Mouse (Mus musculus) erythroid progenitor cell, adult 5-6 weeks (primary cell): ENCODE results near the gene Tomm20. TPM values are rescaled to one million over a fixed set of nuclear protein-coding genes. Genes with fewer than 3 reads are reported as not detected.
"Not testable (repeated sequence)": the region's sequence is repeated elsewhere in the genome, so short reads cannot be mapped to it uniquely, and the experiment has no call there.

Experiments
- ATAC-seq: replicated peaks from 2 replicates; pipeline ENCODE4 v1.8.0; 2016; ENCODE audit warnings: moderate number of reproducible peaks, mild to moderate bottlenecking, moderate TSS enrichment, inconsistent platforms; ENCODE audit not compliant: poor library complexity, low FRiP score, severe bottlenecking
- total RNA-seq, 2 experiments: library from RNA; stranded (forward) in 1 of 2; stranded (reverse) in 1 of 2; fragments of 150-400 nt in 1 of 2; fragments of 186-747, 209-891 nt in 1 of 2; gene quantifications; 2 replicates each; pipeline versions ENCODE4 v1.2.3 to v1.2.4; 2015 to 2017; ENCODE audit warnings: low replicate concordance in 2 of 2

The Tomm20 gene
- total RNA-seq, 2 experiments from 2014 or later, result 16.3 to 43.8 TPM

DNA sequence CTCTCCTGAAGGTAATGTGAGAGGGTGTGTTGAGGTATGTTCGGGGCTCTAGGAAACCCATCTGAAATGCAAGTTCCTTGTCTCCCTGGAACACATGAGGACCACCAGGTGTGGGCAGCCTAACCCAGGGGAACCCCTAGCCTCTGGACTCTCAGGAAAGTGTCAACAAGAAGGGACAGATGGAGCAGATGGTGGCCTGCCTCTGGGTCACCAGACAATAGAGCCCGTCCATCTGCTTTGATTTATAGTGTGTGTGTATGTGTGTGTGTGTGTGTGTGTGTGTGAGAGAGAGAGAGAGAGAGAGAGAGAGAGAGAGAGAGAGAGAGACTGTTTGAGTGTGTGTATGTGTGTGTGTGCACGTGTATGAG, 58.0 kb downstream of the Tomm20 start:
- no peak for ATAC-seq

DNA sequence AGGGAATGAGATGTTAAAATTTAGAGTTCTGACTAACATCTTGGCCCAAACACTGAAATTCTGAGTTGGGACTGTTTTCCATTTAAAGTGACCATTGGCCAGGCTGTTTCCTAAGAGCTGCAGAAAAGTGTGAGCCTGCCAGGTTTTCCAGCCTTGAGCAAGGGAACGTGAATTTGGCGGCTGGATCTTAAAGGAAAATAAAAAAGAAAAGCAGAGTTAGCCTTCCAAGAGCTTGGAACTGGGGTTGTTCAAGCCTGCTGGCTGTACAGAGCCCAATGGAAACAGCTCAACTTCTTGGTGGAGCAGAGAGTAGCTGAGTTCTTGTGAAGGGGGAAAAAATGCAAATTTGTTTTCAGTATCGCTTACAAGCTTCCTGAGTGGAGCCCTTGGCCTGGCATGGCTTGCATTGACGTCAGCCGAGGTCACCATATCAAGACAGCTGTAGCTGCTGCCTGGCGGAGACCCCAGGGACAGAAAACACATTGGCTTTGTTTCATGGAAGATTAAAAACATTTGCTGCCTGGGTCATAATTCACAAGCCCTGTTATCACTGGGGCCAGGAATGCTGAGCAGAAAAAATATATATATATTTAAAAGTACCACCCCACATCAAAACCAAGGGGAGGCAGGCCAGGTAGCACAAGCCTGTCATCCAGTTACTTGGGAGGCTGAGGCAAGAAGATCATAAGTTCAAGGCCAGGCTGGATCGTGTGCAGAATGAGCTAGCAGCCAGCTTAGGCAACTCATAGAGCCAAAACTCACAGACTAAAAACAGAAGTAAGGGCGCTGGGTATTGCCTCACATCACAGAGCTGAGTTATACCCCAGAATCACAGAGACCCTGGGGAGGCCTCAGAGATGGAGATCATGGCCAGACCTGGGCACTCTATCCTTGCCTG, 58.7 kb downstream of the Tomm20 start:
- ATAC-seq, result no peak

DNA sequence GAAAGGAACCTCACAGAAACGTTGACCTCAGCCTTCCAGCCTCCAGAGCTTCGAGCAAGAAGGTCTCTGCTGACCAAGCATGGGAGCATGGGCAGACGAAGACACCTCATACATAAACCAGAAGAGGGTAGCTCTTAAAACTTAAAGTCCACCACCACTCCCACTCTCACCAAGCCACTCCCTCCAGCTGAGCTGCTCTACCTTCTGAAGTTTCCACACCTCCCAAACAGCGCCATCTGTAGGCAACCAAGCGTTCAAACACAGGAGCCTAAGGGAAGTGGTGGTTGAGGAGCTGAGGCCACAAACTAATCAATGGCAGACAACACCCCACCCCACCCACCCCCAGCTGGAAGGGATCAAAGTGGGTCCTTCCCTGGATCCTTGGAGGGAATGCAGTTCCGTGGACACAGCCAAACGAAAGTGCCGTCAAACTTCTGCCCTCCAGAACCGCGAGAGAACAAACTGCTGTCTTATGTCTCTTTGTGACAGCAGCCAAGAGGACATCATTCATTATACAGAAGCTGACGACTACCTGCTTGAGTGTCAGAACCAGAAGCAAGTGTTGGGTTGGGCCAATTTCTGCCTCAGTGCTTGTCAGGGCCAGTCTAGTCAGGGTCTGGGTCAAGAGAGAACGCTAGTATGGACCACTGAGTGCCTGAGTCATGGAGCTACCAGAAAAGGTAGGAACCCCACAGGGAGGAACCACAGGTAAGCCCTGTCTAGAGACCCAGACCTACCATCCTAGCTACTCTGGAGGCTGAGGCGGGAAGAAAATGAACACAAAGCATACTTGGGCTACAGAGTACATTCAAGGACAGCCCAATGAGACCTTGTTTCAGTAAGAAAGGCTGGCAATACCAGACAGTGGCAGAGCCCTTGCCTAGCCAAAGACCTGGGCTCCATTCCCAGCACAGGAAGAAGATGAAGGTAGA, 59.8 kb downstream of the Tomm20 start:
- no peak for ATAC-seq

DNA sequence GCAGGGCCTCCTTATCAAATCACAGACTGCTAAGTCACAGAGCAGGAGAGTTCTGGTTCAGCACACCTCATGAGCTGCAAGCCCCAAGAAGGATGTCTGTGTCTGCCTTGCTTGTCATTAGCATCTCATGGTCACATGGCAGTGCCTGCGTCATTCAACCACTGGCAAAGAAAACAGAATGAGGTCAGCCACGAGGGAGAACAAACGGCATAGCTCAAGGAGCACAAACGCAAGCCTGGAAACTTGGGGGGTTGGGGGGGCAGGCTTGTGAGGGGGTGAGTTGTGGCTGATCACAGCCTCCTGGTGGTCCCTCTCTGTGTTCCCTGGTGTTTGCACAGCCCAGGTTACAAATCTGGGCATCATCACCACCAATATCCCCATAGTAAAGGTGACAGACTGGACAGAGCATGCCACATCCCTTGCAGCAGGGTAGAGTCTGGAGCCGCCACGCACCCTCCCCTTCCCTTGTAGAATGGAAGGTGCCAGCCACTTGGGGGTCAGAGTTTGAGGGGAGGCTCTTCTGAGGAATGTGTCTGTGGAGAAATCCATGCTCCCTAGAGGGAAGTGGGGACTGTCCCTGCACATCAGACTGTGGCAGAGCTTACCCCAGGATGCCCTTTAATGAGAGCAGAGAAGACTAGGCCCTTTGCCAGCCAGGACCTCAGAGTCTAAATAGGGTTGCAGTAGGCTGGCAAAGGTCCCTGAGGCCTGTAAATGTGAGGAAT, 61.3 kb downstream of the Tomm20 start:
- no peak for ATAC-seq

DNA sequence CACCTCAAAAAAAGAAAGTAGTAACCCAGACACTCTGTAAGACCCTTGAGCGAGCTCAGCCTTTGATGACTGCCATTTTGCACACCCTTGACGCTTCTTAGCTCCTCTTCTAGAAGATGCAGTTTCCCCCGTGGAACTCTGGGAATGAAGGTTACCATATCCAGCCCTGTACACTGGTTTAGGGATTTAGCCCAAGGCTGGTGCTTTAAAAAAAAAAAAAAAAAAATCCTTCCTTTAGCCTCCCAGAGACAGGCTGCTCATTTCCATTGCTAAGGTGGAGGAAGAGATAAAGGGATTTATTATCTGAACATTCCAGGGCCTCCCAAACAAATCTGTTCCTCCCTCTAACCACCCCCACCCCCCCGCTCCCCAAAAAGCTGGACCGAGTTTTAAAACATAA, 61.9 kb downstream of the Tomm20 start:
- no peak for ATAC-seq

DNA sequence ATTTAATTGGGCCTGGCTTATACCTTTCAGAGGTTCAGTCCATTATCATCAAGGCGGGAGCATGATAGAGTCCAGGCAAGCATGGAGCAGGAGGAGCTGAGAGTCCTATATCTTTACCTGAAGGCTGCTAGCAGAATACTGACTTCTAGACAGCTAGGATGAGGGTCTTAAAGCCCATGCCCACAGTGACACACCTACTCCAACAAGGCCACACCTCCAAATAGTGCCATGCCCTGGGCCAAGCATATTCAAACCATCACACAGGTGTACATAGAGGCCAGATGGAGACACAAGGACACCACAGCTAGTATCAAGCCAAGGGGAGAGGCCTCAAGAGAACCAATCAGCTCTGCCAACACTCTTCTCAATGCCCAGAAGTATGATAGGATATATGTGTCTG, 63.1 kb downstream of the Tomm20 start:
- not testable (repeated sequence) for ATAC-seq

DNA sequence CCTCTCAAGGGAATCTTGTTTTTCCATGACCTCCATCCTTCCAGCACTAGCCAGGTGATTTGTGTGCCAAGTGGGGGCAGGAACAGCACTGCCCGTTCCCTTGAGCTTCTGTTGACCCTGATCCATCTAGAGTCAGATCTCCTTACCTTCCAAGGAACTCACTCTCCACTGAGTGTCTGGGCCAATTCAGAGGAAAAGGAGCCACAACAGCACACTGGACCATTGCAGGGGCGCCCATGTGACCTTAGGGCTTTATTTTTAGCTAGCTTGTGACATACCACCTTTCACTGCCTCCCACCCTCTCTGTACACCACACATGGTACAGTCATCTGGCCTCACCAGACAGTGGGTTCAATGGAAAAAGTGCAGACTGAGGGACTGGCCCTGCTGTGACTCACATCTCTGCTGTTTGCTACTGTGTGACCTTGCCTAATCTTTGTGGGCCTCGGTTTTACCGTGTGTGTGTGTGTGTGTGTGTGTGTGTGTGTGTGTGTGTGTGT, 64.0 kb downstream of the Tomm20 start:
- no peak for ATAC-seq

Other genes starting within 250 kb of the Tomm20 start
- gene Rbm34, start 25.2 kb upstream of the Tomm20 start, total RNA-seq (2015; ENCODE audit: low replicate concordance), result 6.8 and 10.9 TPM in 2 replicates
- 8.7 and 10.8 TPM in 2 replicates for gene Rbm34, start 25.2 kb upstream of the Tomm20 start, total RNA-seq (2017; ENCODE audit: low replicate concordance)
- not detected in 2 replicates for gene Pard3, start 118.0 kb upstream of the Tomm20 start, total RNA-seq (2015; ENCODE audit: low replicate concordance)
- 0.15 and 2.1 TPM in 2 replicates for gene Pard3, start 118.0 kb upstream of the Tomm20 start, total RNA-seq (2017; ENCODE audit: low replicate concordance)